Mouse (Mus musculus): ENCODE results near the gene Jup.

Gene Jup

GRCm38 (mm10) chr11:100408076-100408834 is 10.7 kb upstream of the Jup start:
- DNase-seq (ENCODE audit: low spot score in 2 of 2) = peak; percentile 45 to 76

- DNase-seq (ENCODE audit: low spot score in 2 of 2) = no peak
These were observed 9.6 kb upstream of the Jup start for GRCm38 (mm10) chr11:100406995-100407705.

DNA sequence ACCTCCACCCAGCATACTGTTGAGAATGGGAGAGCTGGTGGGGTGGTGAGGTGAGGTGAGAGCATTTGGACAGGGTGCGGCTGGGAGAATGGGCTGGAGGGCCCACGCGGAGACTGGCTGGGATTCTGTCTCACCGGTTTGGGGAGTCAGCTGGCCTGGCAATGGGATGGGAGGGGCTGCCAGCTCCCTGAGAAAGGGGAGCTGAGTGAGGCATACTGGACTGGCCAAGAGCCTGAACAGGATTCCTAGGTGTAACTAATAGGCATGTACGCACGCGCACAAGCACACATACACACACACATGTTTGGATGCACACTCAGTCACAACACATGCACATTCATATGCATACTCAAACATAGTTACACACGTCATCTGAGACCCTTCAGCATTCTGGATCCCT is 8.7 kb upstream of the Jup start:
- DNase-seq (ENCODE audit: low spot score in 2 of 2) = no peak

GRCm38 (mm10) chr11:100404456-100405074 is 7.0 kb upstream of the Jup start:
- DNase-seq (ENCODE audit: low spot score in 2 of 2) = no peak

DNA sequence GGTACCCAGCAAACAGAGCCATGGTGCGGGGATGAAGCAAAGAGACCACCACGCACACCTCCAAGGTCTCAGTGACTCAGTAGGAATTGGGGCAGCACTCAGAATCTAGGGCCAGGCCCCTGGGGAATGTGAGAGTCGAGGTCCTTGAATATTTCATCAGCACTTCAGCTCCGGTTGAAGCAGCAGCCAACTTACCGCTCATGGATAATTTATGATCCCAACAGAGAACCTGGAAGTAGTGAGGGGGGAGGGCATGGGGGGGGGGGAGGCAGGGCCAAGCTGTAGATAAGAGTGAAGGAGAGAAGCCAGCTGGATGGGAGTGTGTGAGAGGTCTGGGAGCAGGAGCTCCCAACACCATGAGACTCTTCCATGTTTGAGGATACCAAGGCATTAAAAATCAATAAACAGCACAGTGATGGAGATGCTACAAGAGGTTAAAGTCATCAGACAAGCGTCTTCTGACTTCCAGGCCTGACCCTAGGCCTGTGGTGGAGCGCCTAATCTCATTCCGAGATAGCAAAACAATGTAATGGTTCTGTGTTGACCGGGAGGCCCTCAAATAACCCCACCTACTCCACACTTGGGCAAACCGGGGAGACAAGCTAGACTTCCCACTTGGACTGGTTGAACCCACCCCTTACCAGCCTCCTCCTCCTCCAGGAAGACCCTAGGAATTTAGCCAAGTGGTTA is 6.0 kb upstream of the Jup start:
- DNase-seq (ENCODE audit: low spot score in 2 of 2) = no peak

DNA sequence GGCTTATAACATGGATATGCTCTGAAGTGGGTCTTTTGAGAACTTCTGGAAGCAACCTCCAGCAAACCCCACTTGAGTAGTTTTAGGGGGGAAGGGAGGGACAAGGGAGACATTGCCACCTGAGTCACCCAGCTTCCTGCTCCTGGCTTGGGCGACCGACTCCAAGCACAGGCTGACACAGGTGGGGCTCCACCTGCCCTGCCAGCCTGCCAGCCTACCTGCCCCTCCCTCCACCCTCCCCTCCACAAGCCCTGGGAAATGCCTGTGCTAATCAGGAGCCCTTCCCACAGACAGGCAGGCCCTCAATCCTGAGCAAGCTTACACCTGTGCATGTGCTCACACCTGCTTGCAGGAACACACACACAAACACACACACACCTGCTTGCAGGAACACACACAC is 5.1 kb upstream of the Jup start:
- DNase-seq (ENCODE audit: low spot score in 2 of 2) = no peak

- DNase-seq (ENCODE audit: low spot score in 2 of 2) = no peak
These were observed 4.7 kb upstream of the Jup start for GRCm38 (mm10) chr11:100402240-100402639.

- no peak for DNase-seq (ENCODE audit: low spot score in 2 of 2)
These were observed 3.3 kb upstream of the Jup start for GRCm38 (mm10) chr11:100400842-100401241.

- DNase-seq (ENCODE audit: low spot score in 2 of 2) = no peak
These were observed 2.4 kb upstream of the Jup start for GRCm38 (mm10) chr11:100399727-100400538.

- no peak for DNase-seq (ENCODE audit: low spot score in 2 of 2)
These were observed 1.8 kb upstream of the Jup start for GRCm38 (mm10) chr11:100399320-100399719.

DNA sequence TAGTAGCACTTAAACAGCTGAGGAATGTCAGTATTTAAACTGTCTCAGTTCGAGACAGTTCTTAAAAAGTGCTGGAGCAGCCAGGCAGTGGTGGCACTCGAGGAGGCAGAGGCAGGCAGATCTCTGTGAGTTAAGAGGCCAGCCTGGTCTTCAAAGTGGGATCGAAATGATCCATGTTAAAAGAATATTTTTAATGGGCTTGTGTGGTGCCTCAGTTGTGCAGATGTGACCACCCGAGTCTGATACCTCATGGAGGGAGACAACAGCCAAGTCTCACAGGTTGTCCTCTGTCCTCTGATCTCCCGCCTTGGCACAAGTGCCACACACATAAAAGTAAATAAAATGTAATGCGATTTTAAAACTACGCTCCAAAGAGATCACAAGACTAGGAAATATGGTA is 954 bp upstream of the Jup start:
- no peak for DNase-seq (ENCODE audit: low spot score in 2 of 2)

DNA sequence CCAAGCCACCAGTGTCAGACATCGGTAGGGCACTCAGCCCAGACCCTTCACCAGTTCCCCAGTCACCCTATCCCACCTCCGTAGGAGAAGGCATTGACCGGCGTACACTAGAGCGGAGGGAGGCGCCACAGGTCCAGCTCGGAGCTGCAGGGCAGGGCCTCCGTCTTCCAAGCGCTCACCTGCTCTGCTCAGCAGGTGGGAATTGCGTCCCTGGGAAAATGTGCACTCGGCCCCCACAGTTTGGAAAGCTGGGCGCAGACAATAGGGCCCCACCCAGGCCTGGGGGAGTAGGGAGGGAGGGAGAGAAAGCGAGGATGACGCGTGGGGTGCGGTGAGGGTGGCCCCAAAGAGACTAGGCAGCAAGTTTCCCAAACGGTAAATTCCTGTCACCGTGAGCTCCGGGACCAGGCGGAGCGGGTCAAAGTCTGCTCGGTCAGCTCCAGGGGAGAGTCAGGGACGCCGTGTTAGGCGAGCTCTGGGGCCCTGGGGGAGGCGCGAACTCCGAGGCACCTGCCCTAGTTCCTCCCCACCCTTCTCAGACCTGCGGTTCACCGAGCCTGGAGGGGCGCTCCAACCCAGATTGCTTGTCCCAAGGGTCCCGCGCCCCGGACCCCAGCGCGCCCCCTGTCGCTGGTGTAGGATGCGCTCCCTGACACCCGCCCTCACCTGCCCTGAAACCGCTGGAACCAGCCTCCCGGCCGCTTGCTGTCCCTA is 520 bp downstream of the Jup start:
- DNase-seq (ENCODE audit: low spot score in 2 of 2) = peak in 1 of 2 experiments; percentile 82

DNA sequence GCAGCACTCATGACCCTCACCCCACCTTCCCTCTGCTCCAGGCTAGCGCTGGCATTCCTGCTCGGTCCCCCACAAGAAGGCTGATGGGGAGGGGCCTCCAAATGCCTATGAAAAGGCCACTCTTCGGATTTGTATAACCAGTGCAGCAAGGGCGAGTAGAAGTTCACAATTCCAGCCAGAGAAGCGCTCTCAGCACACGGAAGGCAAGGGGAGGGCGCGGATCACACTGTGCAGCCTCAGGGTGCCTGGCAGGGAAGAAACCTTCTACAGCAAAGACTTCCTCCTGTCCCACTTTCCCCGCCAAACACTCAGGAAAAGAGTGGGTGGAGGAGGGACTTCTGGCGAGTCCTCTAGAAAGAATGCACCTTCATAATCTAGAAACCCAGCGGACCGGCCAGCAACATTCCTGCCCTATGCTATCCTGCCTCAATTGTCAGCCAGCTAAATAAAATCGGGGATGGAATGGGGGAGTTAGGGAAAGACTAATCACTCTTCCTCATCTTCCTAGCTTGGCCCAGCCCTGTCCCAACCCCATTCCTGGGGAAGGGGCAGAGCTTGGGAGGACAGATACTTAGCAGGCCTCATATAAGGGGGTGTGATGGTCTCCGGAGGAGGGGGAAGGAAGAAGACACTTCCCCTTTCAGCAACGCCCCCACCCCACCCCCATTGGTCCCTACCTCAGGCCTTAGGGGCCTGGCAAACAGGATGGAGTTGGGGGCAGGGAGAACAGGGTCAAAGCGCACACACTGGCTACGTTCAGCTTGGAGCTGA is 1.5 kb downstream of the Jup start:
- no peak for DNase-seq (ENCODE audit: low spot score in 2 of 2)

GRCm38 (mm10) chr11:100395200-100395599 is 2.4 kb downstream of the Jup start:
- DNase-seq (ENCODE audit: low spot score in 2 of 2) = no peak

DNA sequence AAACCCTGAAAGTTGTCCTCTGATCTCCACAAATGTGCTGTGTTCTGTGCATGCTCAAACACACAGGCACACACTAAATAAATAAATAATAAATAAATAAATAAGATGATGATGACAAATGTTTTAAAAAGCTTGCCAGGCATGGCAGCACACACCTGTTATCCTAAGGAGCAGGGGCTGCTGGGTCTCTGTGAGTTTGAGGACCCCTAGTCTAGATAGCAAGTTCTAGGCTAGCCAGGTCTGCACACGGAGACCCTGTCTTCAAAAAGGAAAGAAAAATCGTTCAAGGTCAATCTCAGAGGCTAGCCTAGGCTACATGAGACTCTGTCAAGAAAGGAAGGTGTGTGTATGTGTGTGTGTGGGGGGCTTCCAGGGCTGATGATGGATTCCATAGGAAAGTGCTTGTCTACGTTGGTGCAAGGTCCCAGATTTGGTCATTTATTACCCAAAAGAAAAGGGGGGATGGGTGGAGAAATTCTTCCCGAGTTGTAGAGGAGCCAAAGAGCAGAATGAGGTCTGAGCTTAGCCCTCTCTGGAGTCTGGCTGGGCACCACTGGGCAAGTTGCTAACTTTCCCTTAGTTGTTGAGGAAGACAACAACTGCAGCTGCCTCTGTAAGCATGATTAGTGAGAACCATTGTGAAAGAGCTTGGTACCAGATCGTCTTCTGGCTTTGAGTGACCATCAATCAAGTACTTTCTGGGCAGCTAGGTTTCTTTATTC is 3.0 kb downstream of the Jup start:
- DNase-seq (ENCODE audit: low spot score in 2 of 2) = no peak

DNA sequence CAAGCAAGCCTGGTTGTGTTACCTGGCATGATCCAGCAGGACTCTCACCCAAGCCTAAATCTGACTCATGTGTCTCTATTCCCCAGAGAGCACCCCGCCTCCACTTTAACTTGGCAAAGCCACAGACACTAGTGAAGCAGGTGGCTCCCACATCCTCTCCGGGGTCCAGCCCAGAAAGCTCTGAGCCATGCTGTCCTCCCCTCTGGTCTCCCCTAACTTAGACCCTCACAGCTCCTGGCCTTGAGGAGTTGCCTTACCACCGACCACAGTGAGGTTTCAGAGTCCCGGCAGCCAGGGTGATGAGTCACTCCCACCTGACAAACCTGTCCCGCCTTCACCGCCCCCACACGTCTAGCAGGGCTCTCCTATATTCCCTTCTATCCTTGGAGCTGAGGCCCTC is 3.8 kb downstream of the Jup start:
- DNase-seq (ENCODE audit: low spot score in 2 of 2) = no peak

DNA sequence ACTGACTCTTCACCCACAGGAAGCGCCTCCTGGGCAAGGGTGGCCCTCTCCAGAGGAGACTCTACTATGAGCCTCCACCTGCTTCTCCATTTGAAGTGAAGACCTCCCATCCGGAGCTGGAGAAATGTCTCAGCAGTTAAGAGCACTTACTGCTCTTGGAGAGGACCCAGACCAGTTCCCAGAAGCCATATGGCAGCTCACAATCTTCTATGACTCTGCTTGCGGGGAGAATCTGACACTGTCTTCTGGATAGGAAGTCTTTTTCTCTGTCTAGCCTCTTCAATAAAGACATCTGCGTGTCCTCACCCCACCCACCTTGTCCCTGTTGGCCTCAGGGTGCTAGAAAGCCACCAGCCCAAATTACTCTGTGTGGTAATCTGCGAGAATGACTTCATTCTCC is 4.6 kb downstream of the Jup start:
- no peak for DNase-seq (ENCODE audit: low spot score in 2 of 2)

DNA sequence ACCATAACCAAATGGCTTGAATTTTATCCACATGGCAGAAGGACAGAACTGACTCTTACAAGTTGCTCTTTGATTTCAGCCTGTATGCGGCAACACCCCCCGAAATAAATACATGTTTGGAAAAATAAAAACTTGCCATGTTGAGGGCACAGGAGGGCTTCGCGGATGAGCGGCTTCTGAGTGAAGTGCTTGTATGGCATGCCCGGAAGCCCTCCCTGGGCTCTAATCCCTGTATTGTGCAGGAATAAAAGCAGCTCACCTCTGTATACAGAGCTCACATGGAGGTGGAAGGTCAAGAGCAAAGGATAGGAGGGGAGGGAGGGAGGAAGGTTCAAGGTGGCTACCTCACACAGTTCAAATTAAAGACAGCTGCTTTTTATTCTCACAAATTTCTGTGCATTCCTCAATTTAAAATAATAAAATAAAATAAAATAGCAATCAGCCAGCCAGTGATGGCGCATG is 5.6 kb downstream of the Jup start:
- DNase-seq (ENCODE audit: low spot score in 2 of 2) = no peak
